Mouse (Mus musculus) ES-E14 (cell line): ENCODE measurements around the gene Sytl3. TPM values are rescaled to one million over a fixed set of nuclear protein-coding genes. Genes with fewer than 3 reads are reported as not detected.

Experiments used
- DNase-seq: peaks from one replicate; pipeline ENCODE4 v3.0.0-alpha.2; 2013; ENCODE audit warnings: low read depth, low spot score
- H3K27ac ChIP-seq: 2 replicates; pipeline ENCODE4 v1.5.1; 2012; ENCODE audit warnings: low read depth, mild to moderate bottlenecking, low read length, moderate library complexity, mixed read lengths; ENCODE audit not compliant: poor library complexity, insufficient read depth, severe bottlenecking
- H3K36me3 ChIP-seq: 2 replicates; pipeline ENCODE4 v1.6.1; 2012; ENCODE audit warnings: mild to moderate bottlenecking, low read length, moderate library complexity, mixed read lengths; ENCODE audit not compliant: control insufficient read depth, poor library complexity, insufficient read depth, severe bottlenecking
- H3K4me1 ChIP-seq, 2 experiments: fragments of 150-350 bp in 1 of 2; sonication (generic) in 1 of 2; 2 replicates each; pipeline ENCODE4 v1.6.1; 2012; ENCODE audit warnings: low read length in 2 of 2, mild to moderate bottlenecking in 1 of 2, mixed read lengths in 1 of 2; ENCODE audit not compliant: control insufficient read depth in 2 of 2, insufficient read depth in 2 of 2, poor library complexity in 1 of 2
- H3K4me3 ChIP-seq, 2 experiments: fragments of 150-350 bp in 1 of 2; sonication (generic) in 1 of 2; 2 replicates each; pipeline ENCODE4 v1.5.1; 2012; ENCODE audit warnings: low read length in 2 of 2, low read depth in 1 of 2, mild to moderate bottlenecking in 1 of 2, mixed read lengths in 1 of 2; ENCODE audit not compliant: insufficient read depth in 1 of 2, poor library complexity in 1 of 2, severe bottlenecking in 1 of 2
- H3K9ac ChIP-seq: 2 replicates; pipeline ENCODE4 v1.6.1; 2012; ENCODE audit warnings: low read depth, mild to moderate bottlenecking, low read length, mixed read lengths; ENCODE audit not compliant: poor library complexity, insufficient read depth, severe bottlenecking
- H3K9me3 ChIP-seq: fragments of 150-350 bp; sonication (generic); 2 replicates; pipeline ENCODE4 v1.6.1; 2012; ENCODE audit warnings: low read depth, mild to moderate bottlenecking, low read length; ENCODE audit not compliant: control insufficient read depth, insufficient read depth
- CHD2 ChIP-seq: IDR thresholded peaks from 2 replicates; pipeline ENCODE4 v1.6.1; 2014; ENCODE audit warnings: mild to moderate bottlenecking, low read depth, low read length, inconsistent platforms
- HCFC1 ChIP-seq: IDR thresholded peaks from 2 replicates; pipeline ENCODE4 v1.6.1; 2012; ENCODE audit warnings: low read length, inconsistent platforms, borderline replicate concordance; ENCODE audit not compliant: insufficient read depth
- MAFK ChIP-seq: IDR thresholded peaks from 2 replicates; pipeline ENCODE4 v1.6.1; 2014; ENCODE audit warnings: mild to moderate bottlenecking, low read depth, low read length, inconsistent platforms; ENCODE audit not compliant: insufficient read depth
- ZC3H11A ChIP-seq: IDR thresholded peaks from 2 replicates; pipeline ENCODE4 v1.6.1; 2012; ENCODE audit warnings: low read depth, mild to moderate bottlenecking, inconsistent platforms, low read length, borderline replicate concordance
- ZNF384 ChIP-seq: IDR thresholded peaks from 2 replicates; pipeline ENCODE4 v1.6.1; 2012; ENCODE audit warnings: low read depth, low read length, inconsistent platforms
- in situ Hi-C, 2 experiments: fragments of 600-800 bp; cut with MboI; formaldehyde crosslinking; loops; one replicate each; pipeline ENCODE4 v1.15.1; 2025; ENCODE audit warnings: low sequenced_read_pairs in 2 of 2, inconsistent platforms in 1 of 2; ENCODE audit not compliant: unreplicated experiment in 2 of 2
- total RNA-seq: library from RNA; depleted of rRNA; stranded (reverse); fragments of 300-350 nt; gene quantifications from 2 replicates; pipeline ENCODE4 v1.2.3, GENCODE M21; 2012

The Sytl3 gene
- total RNA-seq, 1 experiment, result 7.0 TPM

- Histone ChIP-seq H3K4me1 (no peaks in the 10 kb centered on the region), H3K36me3 (peaks cover 99% of the 10 kb centered on the region), H3K4me3 (no peak overlapping the region), H3K9me3 (peaks cover 68% of the 10 kb centered on the region), H3K9ac (no peak overlapping the region), H3K27ac (no peak overlapping the region)
- in situ Hi-C loops, result no loop called here
- no peak for TF ChIP-seq HCFC1
- TF ChIP-seq CHD2, result no peak
- no peak for TF ChIP-seq ZC3H11A
- no peak for TF ChIP-seq MAFK
- TF ChIP-seq ZNF384, result no peak
- DNase-seq, result no peak
These were observed 83.5 kb downstream of the Sytl3 start for GRCm38 (mm10) chr17:6742083-6743038.

DNA sequence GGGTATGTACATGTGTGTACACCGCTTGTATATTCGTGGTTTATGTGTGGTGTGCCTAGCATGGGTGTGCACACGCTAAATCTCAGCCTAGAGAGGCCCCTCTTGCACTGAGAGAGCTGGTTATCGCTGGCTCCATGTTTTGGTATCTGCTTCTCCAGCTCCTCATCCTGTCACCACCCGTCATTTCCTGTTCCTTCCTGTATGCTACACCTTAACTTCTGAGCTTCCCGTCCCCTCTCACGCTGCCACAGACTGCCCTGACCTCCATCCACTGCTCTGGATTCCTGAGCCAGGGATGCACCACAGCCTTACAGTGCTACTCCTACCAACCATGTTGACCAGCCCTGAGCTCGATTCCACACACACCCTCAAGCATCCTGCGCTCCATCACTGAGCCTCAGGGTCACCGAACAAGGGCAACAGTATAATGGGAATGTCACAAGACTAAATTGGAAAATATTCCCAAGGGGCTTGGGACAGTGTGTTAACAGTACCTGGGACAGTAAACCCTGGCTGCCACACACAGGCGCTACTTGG, 84.2 kb downstream of the Sytl3 start:
- in situ Hi-C loops, result no loop called here
- TF ChIP-seq ZNF384 (no peak), HCFC1 (no peak), ZC3H11A (no peak), CHD2 (no peak), MAFK (no peak)
- Histone ChIP-seq H3K4me1 (no peaks in the 10 kb centered on the region), H3K27ac (no peak overlapping the region), H3K9ac (no peak overlapping the region), H3K36me3 (peaks cover 99% of the 10 kb centered on the region), H3K9me3 (peaks cover 64% of the 10 kb centered on the region), H3K4me3 (no peak overlapping the region)
- DNase-seq, result no peak

DNA sequence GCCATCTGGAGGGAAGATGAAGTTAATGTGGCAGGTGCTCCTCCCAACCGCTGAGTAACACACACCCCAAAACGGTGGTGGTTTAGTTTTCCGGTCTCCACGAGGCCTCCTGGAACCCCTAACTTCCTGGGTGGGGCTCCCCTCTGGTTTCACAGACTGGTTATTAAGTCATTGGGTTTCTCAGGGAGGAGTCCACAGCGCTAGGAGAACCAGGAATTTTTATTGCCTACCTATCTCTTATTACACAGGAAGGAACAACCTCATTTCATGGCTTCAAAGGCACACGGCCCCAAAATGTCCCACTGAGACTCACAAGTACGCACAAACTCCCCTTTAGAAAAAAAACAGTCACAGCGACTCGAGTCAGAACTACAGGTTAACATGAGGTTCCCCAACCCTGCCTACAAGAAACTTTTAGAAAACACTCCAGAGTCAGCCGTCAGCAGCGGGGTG, 84.9 kb downstream of the Sytl3 start:
- Histone ChIP-seq H3K36me3 (peaks cover 100% of the 10 kb centered on the region), H3K9ac (no peak overlapping the region), H3K27ac (no peak overlapping the region), H3K9me3 (peaks cover 64% of the 10 kb centered on the region), H3K4me1 (no peaks in the 10 kb centered on the region), H3K4me3 (no peak overlapping the region)
- in situ Hi-C loops, result no loop called here
- DNase-seq, result no peak
- TF ChIP-seq MAFK, result no peak
- no peak for TF ChIP-seq ZC3H11A
- TF ChIP-seq CHD2, result no peak
- no peak for TF ChIP-seq ZNF384
- no peak for TF ChIP-seq HCFC1

GRCm38 (mm10) chr17:6744366-6744765, 85.5 kb downstream of the Sytl3 start:
- H3K4me1 ChIP-seq, result no peaks in the 10 kb centered on the region
- DNase-seq, result no peak
- no peak overlapping the region for H3K27ac ChIP-seq
- H3K9ac ChIP-seq, result no peak overlapping the region
- no peak overlapping the region; a peak in 1 of 4 replicates for H3K4me3 ChIP-seq
- H3K36me3 ChIP-seq, result peaks cover 100% of the 10 kb centered on the region
- TF ChIP-seq ZNF384, result no peak
- no peak for TF ChIP-seq HCFC1
- no peak for TF ChIP-seq MAFK
- TF ChIP-seq ZC3H11A, result no peak
- no peak for TF ChIP-seq CHD2
- in situ Hi-C loops, result no loop called here
- peaks cover 64% of the 10 kb centered on the region for H3K9me3 ChIP-seq
